Mouse (Mus musculus) spleen, adult 12 weeks (tissue): ENCODE measurements around the gene Pde6d.
"Not testable (repeated sequence)": the region's sequence is repeated elsewhere in the genome, so short reads cannot be mapped to it uniquely, and the experiment has no call there.

Source experiments
- DNase-seq: peaks from one replicate; pipeline ENCODE4 v3.0.0; 2022; ENCODE audit warnings: low spot score

Pde6d gene

DNA sequence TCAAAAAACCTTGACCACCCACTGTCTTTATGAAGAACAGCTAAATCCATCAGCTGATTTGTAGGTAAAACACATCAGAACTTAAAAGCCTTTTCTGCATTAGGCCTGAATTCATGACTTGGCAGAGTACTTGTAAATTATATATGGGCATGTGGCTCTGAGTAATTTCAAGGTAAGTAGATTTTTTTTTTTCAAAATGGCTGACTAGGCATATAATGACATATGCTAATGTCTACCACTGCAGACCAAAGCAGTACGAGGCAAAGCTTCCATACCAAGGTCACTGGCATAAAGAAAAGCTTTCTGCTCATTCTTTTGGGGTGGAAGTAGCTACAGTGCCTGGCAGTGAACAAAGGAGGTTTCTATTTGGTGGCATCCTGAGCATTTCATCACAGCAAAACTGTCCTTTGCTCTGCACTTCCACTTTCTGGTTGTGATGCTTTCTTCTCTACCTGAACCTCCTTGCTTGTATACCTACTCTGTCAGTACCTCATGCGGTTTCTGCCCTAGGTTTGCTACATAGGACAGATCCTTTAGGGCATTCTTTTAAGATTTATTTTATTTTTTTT is 13.1 kb downstream of the Pde6d start:
- no peak for DNase-seq

DNA sequence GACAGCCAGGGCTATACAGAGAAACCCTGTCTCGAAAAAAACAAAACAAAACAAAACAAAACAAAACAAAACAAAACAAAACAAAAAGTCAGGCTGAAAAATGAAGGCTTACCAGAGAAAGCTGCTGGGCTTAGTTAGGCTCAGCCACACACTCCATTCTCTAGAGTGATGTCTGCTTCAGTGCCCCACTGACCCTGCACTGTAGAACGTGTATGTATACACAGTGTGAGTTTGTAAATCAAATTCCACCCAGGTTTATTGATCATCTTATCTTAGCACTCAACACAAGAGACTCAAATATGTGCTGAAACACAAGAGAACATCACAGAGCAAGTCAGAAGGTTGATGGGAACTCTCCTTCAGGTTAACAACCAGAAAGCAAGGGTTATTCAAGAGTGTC is 14.0 kb downstream of the Pde6d start:
- DNase-seq: no peak

DNA sequence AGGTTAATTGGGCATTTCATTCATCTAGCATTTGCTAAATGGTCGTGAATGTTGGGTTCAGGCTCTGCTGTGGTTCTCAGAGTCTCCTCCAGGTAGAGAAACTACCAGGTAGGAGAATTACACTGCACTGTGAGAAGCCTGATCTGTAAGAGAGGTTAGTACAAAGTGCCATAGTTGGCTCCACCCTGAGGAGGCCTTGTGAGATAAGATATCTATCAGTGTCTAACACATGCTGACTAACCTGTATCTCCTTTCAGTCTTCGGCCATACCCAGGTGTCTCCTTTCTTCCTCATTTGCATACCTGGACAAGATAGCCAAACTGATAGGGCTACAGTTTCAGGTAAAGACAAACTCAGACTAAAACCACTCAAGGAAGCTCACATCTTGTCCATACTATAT is 19.8 kb downstream of the Pde6d start:
- no peak for DNase-seq

DNA sequence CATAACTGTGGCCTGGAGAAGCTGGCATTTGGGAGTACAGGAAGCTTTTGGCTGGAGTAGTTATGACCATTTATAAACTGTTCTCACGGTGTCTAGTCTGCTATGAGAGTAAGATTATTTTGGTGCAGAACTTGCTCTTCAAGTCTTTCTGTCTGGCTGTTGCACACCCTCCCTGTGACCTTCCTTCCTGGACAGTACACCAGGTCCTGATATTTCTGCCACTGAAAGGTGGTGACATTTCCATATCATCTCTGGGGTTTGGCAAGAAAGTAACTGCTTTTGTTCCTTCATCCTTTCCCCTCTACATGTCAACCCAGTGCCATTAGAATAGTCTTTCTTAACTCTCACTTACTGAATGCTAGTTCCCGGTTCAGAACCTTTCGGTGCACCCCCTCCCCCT is 23.2 kb downstream of the Pde6d start:
- DNase-seq: no peak

DNA sequence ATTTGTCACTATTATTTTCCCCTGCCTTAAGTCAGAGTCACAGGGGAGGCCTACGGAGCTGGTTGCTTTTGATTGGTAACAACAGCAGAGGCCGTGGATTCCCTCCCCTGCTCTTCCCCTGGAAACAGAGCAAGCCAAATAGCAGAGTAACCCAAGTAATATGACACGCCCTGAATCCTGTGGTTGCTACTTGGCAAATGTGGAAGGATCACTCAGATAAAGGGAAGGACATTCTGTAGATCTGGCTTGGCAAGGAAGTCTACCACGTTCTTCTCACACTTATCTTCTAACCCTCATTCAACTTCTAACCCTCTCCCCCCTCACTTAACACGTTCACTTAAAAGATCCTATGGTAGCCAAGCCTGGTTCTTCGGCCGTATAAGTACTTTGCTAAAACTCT is 24.6 kb downstream of the Pde6d start:
- DNase-seq: no peak

DNA sequence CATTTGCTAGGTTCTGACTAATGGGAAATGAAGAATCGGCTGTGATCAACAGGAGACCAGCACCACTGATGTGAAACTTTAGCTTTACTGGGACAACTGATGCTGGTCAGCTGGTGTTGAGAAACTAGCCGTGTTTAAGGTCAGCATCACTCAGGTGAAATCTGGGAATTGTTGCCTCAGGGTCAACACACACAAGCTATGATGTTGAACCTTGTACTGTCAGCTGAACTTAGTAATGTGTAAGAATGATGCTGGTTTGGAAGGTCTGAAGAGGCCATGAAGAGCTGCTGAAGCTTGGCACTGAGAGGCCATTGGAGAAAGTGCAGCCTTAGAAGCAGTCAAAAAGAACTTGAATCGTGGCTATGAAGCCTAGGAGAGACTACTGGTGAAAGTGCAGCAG is 26.8 kb downstream of the Pde6d start:
- DNase-seq: no peak

DNA sequence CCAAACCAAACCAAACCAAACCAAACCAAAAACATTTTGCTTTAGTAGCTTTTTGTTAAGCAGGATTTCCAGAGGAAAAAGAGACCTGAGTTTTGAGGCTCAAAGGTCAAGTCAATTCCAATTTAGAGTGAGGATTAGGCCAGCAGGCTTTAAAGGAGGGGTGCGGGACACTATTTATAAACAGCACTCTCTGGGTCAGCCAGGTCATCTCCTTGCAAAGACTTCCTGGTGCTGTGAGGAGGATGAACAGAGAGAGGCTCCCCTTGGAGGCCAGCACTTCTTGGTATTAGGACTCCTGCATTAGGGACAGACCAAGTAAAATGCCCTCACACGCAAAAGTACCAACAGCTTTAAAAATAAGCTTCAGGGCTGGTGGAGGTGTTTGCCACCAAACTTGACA is 30.6 kb downstream of the Pde6d start:
- DNase-seq: no peak

DNA sequence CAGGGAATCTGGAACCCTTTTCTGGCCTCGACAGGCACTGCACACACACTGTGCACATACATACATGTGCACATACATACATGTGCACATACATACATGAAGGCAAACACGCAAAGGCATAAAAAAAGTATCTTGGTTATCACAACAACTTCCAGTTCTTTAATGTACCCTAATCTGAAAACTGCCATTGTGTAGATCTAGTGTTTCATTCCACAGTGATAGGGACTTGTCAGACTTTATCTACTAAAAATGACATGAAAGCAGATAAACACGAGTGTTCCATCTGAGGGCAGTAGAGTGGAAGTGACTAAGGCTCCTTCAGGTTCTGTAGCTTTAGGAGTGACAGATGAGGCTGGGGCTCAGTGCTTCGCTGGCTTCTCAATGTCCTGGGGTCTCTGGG is 31.1 kb downstream of the Pde6d start:
- no peak for DNase-seq

DNA sequence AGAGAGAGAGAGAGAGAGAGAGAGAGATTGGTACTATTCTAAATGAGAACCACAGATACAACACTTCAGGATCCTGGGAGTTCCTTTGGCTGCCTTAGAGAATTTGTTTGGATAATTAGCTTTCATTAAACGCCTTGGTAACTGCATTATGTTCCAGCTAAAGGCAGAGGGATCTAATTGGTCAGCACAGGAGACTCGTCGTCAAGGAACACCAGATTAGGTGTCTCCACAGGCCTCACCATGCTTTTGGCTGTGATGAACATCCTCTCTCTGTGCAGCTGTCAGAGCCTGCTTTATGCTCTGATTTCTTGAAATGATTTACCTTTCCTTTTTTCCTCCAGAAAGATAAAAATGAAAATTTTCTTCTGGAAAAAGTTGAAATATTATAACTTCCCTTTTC is 35.6 kb downstream of the Pde6d start:
- no peak for DNase-seq

DNA sequence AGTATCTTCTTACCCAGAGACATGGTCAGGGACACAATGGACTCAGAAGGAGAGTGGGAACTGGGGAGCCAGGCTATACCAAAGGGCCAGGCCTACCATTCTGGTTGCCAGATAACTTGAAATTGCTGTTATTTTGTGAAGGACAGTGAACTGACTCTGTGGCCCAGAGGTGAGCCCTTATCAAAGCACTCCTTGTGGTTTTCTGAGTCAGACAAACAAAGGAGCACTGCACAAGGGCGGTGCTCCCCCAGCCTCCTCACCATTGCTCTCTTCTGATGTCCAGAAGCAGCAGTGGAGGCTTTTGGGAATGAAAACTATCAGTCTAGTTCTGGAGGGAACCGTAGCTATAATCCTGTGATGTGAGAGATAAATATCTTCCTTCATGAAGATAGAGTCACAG is 39.8 kb downstream of the Pde6d start:
- no peak for DNase-seq

DNA sequence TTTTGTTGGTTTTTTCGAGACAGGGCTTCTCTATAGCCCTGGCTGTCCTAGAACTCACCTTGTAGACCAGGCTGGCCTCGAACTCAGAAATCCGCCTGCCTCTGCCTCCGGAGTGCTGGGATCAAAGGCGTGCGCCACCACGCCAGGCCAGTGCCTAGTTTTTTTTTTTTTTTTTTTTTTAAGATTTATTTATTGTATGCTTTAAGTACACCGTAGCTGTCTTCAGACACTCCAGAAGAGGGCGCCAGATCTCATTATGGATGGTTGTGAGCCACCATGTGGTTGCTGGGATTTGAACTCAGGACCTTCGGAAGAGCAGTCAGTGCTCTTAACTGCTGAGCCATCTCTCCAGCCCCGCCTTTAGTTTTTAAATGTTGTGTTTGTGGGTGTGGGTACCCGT is 42.8 kb downstream of the Pde6d start:
- DNase-seq: not testable (repeated sequence)

DNA sequence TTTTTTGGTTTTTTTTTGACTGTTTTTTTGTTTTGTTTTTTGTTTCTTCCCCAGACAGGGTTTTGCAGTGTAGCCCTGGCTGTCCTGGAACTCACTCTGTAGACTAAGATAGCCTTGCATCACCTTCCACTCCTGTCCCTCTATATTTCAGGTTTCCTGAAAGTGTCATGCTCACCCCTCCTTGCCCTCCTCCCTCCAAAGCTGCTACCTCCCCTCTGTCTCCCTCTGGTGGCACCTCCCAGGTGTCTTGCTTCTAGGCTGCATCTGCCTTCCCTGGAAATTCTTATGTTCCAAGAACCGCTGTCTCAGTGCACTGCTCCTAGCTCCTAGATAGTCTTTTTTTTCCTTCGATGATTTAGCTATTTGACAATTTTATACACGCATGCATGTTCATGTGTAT is 44.0 kb downstream of the Pde6d start:
- DNase-seq: no peak

DNA sequence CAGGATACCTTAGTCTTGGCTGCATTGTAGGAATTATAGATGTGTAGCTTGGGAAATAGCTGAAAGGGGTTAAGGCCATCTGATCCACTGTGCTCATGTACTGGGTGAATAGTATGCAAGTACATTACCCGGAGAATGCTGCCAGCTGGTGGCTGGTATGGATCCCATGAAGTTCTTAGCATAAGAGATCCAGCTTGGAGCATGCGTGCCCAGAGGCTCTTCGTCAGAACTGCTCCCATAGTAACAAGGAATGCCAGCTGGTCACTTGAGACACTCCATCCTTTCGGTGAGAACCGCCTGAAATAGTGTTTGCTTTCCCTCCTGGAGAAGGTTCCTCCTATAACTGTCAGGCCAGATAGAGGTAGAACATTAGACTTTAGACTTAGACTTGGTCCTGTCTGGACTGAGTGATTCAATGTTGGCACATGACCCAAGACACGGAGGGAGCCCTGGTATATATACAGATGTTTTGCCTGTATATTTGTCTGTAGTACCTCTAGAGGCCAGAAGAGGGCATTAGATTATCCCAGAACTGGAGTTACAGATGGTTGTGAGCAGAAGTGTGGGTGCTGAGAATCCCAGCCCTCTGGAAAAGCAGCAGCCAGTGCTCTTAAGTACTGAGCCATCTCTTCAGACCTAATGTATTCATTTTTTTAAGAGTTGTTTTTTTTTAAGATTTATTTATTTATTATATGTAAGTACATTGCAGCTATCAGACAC is 48.9 kb downstream of the Pde6d start:
- no peak for DNase-seq

DNA sequence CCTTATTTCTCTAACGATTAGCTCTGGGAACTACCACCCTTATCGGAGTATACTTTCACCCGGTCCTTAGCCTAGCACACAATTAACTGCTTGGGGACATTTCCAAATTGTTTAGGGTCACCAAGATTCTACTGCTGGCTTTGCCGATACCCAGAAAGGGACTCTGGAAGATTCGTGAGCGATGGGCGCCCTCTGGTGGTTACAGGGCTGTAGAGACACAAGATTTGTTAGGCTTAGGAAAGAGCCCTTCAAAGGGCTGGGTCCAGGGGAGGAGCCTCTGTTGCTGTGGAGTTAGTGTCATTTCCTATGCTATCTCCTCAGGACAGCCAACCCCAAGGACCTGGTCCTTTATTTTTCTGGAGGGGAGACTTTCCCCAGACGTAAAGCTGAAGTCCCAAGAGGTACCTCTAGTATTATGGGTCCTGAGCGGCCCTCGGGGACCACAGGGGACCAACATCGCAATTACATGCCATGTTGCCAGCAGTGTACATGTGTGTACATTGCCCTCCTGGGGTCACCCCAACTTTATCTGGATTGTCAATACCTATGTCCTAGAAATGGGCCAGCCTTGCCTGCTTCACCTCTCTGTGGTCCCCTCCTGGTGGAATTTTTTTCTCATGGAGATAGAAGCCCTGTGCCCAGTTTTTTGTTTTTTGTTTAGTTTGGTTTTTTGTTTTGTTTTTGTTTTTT is 49.9 kb downstream of the Pde6d start:
- DNase-seq: peak; percentile 91

DNA sequence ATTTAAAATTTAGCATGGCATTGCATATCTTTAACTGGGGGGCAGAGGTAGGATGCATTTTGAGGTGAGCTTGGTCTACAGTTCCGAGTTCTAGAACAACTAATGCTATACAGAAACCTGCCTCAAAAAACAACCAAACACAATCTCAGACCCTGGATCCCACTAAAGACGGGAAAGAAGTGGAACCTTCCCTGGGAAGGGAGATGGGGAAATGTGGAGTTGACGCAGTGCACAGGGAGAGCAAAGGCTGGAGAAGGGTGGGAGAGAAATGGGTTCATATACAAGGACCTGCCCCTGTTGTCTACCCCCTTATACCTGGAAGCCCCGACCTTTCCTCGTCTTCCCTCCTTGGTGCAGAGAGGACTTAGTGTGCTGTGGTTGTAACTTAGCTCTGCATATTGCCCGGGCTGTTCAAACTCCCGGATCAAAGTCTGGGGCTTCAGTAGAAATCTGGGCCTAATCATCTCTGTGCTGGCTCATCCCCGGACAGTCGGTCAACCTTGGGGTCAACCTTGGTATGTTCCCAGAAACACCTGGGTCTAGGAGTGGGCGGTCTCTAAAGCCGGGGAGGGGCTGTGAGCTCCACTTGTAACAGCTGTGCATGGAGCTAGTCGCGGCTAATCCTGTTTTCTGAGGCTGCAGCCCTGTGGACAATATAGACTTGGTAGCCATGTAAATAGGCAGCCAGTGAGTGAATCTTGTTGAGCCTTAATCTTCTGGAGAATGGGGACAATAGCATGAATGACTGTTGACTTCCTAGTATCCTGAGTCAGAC is 50.7 kb downstream of the Pde6d start:
- DNase-seq: peak; percentile 15

DNA sequence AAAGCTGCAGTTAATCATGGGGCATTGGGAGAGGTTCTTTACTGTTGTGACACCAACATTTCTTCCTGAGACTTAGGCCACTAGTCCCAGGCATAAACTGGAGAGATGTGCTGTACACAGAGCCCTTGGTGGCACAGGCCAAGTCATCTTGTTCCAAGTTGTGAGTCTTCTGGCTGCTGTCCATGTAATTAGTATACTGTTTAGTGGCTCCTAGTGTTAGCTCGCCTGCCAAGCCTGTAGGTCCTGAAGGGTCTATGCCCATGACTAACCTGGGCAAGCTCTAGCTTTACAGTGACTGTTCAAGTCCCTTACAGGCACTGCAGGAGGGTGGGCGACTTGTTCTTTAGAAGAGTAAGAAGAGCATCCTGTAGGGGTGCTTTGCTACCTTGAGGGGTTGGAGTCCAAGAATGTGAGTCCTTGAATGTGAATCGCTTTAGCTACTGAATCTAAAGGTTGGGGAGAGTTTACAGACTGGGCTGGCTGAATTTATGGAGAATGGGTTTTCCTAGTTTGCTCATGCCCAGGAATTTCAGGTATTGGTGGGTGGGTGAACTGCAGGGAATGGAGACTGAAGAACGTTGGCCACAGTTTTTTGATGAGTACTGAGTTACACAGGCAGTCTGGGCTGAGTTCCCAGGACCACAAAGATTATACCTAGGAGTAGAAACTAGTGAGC is 51.4 kb downstream of the Pde6d start:
- no peak for DNase-seq

DNA sequence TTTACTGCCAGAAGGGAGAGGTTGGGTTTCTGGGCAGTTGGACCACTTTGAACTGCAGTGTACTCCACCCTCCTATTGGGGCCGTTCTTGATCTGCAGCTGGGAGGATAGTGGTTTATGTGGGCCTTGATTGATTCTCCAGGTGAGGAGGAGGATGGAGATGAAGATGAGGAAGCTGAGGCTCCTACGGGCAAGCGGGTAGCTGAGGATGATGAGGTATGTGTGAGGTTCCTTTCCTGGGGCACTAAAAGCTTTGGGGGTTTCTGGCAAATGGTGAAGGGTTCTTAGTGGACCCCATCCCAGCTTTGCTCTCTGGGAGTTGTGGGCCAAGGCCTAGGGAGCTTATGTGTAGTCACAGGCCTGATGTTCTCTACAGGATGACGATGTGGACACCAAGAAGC is 52.8 kb downstream of the Pde6d start:
- no peak for DNase-seq

DNA sequence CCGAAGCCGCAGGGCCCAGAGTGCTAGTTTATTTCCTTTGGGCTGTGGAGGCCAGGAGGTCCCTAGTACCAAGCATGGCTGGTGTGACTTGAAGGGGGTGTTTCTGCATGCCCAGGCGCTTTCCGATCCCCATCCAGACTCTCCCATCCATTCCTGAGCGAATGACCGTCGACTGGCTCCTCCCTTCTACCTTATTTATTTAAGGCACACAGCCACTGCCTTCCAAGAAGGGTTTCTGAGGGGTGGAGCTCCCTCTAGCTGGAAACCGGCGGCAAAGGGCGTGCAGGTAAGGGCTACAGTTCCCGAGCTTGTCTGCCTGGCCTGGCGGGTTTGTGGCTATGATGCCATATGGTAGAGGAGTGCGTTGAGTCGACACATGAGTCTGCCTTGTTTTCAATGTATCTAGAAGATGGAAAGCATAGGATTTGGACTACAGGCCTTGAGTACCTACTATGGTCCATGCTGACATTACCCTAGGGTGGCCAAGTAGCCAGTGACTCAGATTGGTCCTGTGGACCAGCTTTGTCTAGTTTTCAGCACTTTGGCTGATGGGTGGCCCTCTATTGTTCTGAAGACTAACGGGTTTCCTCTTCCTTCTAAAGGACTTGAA is 53.8 kb downstream of the Pde6d start:
- no peak for DNase-seq

DNA sequence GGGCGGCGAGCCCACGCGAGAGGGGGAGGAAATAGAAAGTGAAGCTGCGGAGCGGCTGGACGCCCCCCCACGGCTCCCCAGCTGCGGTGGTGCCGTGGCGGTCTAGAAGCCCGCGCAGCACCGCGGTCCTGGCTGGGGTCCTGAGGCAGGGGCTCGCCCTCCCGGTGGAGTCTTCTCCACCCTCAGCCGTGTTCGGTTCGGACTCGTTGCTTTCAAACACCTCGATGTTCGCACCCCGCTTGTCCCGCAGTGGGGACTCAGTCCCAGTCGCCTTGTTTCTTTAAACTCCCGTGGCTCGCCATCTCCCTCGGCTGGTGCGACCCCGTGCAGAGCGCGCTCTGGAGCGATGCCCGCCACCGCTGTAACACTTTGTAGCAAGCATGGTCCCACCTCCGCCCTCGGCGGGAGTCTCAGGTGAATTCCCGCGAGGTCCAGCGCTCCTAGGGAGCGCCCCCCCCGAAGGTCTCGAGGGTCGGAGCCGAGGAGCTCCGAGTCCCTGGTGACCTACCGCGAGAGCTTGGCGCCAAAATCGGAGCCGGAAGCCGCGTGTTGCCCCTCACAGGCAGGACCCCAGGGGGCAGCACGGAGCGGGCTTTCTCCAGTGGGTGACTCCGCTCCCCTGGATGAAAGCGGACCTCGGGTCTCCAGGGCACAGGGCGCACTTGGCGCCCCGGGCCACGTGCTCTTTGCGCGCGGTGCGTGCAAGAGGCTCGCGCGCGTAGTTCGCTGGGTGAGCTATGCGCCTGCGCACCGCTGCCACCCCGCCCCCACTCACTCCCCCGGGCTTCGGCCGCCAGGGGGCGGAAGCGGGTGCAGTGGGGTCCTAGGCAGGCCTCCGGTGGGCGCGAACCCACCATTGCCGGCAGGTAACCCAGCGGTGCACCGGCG is 54.6 kb downstream of the Pde6d start:
- DNase-seq: peak; percentile 94

DNA sequence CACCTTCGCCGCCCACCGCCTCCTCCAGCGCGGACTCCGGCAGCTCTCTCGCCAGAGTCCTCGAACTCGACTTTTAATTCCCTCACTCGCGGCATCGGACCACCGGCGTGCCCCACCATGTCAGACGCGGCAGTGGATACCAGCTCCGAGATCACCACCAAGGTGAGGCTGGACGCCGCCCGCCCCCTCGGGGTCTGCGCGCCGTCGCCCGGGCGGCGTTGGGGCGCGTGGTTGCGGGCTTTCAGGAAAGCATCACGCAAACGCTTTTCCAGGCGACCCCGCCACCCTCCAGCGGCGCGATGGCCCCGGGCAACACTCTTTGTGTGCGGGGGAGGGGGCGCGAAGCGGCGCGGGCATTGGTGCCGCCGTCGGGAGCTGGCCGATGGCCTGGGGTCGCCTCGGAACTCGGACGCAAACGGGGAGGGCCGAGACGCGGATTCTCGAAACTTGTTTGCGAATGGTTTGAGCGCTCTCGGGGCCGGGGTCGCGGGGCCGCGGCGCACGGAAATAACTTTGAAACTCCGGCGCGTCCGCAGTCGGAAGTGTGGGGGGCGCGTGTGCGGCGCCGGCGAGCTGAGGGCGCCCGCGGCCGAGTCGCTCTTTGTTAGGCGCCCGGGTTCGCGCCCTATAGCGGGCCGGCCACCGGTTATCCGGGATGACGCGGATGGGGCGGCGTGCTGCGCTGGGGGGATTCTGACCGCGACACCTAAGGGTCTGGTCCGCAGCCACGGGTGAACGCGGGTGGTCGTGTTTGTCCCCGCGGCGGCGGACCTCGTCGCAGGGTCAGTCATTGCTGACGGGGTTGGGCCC is 55.4 kb downstream of the Pde6d start:
- DNase-seq: no peak
